Mouse (Mus musculus) ovary, postnatal 14 days (tissue): ENCODE data around the gene 1110025L11Rik.
"Not testable (repeated sequence)": the region's sequence is repeated elsewhere in the genome, so short reads cannot be mapped to it uniquely, and the experiment has no call there.

ENCODE experiments used
- DNase-seq: peaks from one replicate; pipeline ENCODE4 v3.0.0; 2022; ENCODE audit warnings: low spot score

Gene 1110025L11Rik

GRCm38 (mm10) chr16:89063902-89064301 lies at the start of gene 1110025L11Rik:
Gene 1110025L11Rik (minus strand): TSS chr16:89064002.
- not testable (repeated sequence) for DNase-seq

DNA sequence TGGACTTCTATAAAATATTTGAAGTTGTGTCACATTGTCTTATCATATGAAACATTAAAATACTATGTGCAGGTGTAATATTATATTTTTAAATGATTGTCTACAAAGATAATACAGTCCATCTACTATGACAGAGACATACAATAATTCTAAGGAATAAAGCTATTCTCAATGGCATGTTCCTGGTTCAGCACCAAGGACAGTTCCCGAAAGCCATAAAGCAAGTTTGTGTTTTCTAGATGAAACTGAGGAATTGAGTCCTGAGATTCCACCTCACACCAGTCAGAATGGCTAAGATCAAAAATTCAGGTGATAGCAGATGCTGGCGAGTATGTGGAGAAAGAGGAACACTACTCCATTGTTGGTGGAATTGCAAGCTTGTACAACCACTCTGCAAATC lies 7.2 kb upstream of the 1110025L11Rik start:
- not testable (repeated sequence) for DNase-seq

- DNase-seq = no peak
These were observed 16.0 kb downstream of the 1110025L11Rik start, which contains the start of gene Krtap6-5 for GRCm38 (mm10) chr16:89047783-89048182. Gene Krtap6-5 (minus strand): TSS chr16:89047883.

DNA sequence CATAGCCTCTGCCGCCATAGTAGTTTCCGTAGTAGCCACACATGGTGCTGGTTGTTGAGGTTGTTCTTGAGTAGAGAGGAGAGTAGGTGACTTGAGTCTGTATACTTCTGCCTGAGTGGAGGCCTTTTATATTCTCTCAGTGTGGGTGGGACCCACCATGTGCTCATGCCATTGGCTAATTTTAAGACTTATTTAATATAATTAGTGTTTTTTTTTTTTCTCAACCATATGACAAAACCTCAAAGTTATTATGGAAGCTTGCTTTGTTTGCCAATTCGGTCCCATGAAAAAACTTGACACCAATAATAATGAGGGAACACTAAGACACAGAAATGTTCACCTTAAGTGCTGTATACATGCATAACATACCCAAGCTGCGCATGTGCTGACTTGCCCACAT lies 22.4 kb downstream of the 1110025L11Rik start, which contains the start of gene Gm10228:
Gm10228 (minus strand) TSS at position 101 of the 400 bp plus-strand sequence.
- DNase-seq = not testable (repeated sequence)

- not testable (repeated sequence) for DNase-seq
These were observed 32.4 kb downstream of the 1110025L11Rik start, which contains the start of gene Krtap6-1 for GRCm38 (mm10) chr16:89031399-89031798. Gene Krtap6-1 (plus strand): TSS chr16:89031699.

GRCm38 (mm10) chr16:89014984-89015383 lies 48.8 kb downstream of the 1110025L11Rik start, which contains the start of gene Gm10229:
Gene Gm10229 (plus strand): TSS chr16:89015284.
- not testable (repeated sequence) for DNase-seq

DNA sequence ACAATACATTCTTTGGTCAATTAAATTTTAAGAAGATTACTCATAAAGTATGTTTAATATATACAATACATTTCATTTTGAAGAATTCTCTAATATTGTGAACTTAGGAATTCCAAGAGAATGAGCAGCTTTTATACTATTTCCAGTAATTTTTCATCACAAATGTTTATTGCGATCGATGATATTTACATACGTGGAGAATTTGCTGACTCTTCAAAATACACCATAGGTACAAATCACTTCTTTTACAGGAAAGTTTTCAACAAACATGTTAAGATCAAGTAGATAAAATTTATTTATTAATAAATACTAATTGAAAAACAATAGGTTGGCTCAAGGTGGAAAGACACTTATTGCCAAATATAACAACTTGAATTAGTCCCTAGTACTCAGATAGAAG lies 49.8 kb downstream of the 1110025L11Rik start:
- DNase-seq = no peak
